Mouse (Mus musculus) hindbrain, embryonic 11.5 days (tissue): Measurements from ENCODE around the gene Racgap1. TPM values are rescaled to one million over a fixed set of nuclear protein-coding genes. Genes with fewer than 3 reads are reported as not detected.

ENCODE experiments used
- ATAC-seq: fragments of 200-750 bp; cut with Nextera tagmentation; 2 replicates; pipeline ENCODE4 v1.8.0; 2017; ENCODE audit warnings: mild to moderate bottlenecking, moderate TSS enrichment, moderate library complexity; ENCODE audit not compliant: low FRiP score
- DNase-seq: peaks from one replicate; pipeline ENCODE4 v3.0.0-alpha.2; 2015; ENCODE audit warnings: low spot score
- H3K27ac ChIP-seq: fragments of 300-500 bp; sonication (generic); 2 replicates; pipeline ENCODE4 v1.5.1; 2014; ENCODE audit warnings: mild to moderate bottlenecking, low read depth, low read length
- H3K27me3 ChIP-seq: fragments of 300-500 bp; sonication (generic); 2 replicates; pipeline ENCODE4 v1.6.1; 2014; ENCODE audit warnings: mild to moderate bottlenecking, low read length, moderate library complexity, mixed read lengths; ENCODE audit not compliant: control insufficient read depth, insufficient read depth
- H3K36me3 ChIP-seq: fragments of 300-500 bp; sonication (generic); 2 replicates; pipeline ENCODE4 v1.6.1; 2014; ENCODE audit warnings: mild to moderate bottlenecking, low read length, moderate library complexity, mixed read lengths; ENCODE audit not compliant: control insufficient read depth, insufficient read depth
- H3K4me1 ChIP-seq: fragments of 300-500 bp; sonication (generic); replicated peaks from 2 replicates; pipeline ENCODE4 v1.6.1; 2014; ENCODE audit warnings: low read length, mixed read lengths; ENCODE audit not compliant: control insufficient read depth, insufficient read depth
- H3K4me2 ChIP-seq: fragments of 300-500 bp; sonication (generic); replicated peaks from 2 replicates; pipeline ENCODE4 v1.6.1; 2014; ENCODE audit warnings: mild to moderate bottlenecking, low read depth, low read length
- H3K4me3 ChIP-seq: fragments of 300-500 bp; sonication (generic); 2 replicates; pipeline ENCODE4 v1.5.1; 2014; ENCODE audit warnings: low read depth, low read length
- H3K9ac ChIP-seq: fragments of 300-500 bp; sonication (generic); 2 replicates; pipeline ENCODE4 v1.6.1; 2014; ENCODE audit warnings: low read depth, low read length
- H3K9me3 ChIP-seq: fragments of 300-500 bp; sonication (generic); 2 replicates; pipeline ENCODE4 v1.6.1; 2016; ENCODE audit warnings: low read length; ENCODE audit not compliant: control insufficient read depth
- WGBS: fragments of 180-500 bp; shearing (Covaris S2); extraction: QIAGEN DNeasy Blood & Tissue Kit; methylation state at CpG from one replicate; pipeline ENCODE4 v1.1.7; 2014; 5-methylcytosine and 5-hydroxymethylcytosine counted together
- polyA plus RNA-seq: library from polyadenylated mRNA; unstranded; fragments of >200 nt; fragmentation: Nextera tagmentation; extraction: Ambion mirVana; gene quantifications from 2 replicates; pipeline ENCODE4 v1.2.1, GENCODE M21; 2014

Gene Racgap1
- polyA plus RNA-seq, 1 experiment from 2014 or later: 161 TPM

DNA sequence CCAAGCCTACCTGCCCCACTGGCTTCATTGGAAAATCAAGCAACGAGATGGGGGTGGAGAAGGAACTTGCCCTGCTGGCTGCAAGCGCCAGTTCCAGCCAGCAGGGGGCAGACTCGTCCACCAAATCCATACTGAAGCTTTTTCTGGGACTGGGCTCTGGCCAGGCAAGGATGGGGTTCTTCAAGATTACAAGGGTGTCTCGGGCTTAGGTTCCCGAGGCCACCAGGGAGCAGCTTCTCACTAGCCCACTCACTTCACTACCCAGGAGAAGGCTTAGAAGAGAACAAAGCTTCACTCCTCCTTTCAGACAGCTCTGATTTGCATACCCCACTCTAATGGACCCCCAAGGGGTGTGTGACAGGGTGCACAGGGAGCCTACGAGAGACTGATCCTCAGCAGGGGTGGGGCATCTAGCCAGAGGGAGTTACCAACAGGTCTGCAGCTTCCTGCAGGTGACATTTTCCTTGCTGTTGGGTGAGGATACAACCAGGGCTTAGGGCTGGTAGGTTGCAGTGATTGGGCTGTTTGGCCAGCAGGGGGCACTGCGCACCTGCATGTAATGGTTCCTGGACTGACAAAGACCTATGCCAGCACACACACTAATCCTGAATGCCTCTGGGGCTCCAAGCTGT is 55.3 kb downstream of the Racgap1 start:
- peak overlapping the region; percentile 30; the same call in 1 of the 2 replicates for H3K27ac ChIP-seq
- DNase-seq (peak; percentile 93), ATAC-seq (peak; percentile 77)
- peaks cover 10% of the 10 kb centered on the region for H3K4me1 ChIP-seq
- no peaks in the 10 kb centered on the region for H3K9me3 ChIP-seq
- no peak overlapping the region for H3K9ac ChIP-seq
- peaks cover 33% of the 10 kb centered on the region for H3K27me3 ChIP-seq
- H3K36me3 ChIP-seq: no peaks in the 10 kb centered on the region
- 0% methylated on average over 7 of the region's 7 CpGs for WGBS
- no peak overlapping the region for H3K4me2 ChIP-seq
- H3K4me3 ChIP-seq: no peak overlapping the region

DNA sequence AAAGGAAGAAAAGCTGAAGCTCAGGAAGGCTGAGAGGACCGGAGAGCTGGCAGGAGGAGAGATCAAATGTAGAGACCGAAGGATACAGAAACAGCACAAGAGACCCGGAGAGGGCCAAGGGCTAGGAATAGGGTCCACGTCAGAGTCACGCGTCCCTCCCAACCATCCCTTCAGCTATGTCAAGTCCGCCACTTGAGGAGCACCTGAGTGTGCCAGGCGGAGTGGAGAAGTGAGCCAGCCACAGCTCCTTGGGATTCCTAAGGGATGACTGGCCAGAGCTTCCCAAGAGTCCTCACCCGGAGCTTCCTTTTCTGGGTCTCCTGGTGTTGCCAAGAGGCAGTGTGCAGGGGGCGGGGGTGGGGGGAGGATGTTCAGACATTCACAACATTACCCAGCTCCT is 56.5 kb downstream of the Racgap1 start:
- Histone ChIP-seq H3K4me1 (peaks cover 6% of the 10 kb centered on the region), H3K4me3 (no peak overlapping the region), H3K27ac (no peak overlapping the region), H3K27me3 (peaks cover 46% of the 10 kb centered on the region), H3K9ac (no peak overlapping the region), H3K9me3 (no peaks in the 10 kb centered on the region), H3K4me2 (no peak overlapping the region), H3K36me3 (no peaks in the 10 kb centered on the region)
- WGBS: 87% methylated on average over 10 of the region's 10 CpGs
- DNase-seq (no peak), ATAC-seq (no peak)

DNA sequence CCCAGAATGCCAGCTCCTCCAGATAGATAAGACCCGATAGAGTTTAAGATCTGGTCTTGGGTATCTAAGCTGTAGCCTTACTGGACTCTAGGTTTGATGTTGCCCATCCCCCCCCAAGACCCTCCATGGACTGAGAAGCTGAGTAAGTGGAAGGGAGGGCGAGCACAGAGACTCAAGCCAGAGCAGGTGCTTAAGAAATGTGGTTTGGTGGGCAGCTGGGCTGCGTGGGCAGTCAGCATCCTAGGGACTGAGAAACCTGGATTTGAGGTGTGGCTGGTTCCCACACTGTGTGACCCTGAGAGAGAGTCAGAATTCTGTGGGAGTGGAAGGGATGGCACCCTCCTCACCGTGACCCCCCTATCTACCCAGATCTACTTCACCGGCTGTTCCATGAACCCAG is 58.6 kb downstream of the Racgap1 start:
- no peak for ATAC-seq
- H3K9ac ChIP-seq: no peak overlapping the region
- no peak overlapping the region for H3K4me3 ChIP-seq
- no peak overlapping the region for H3K4me2 ChIP-seq
- WGBS: 86% methylated on average over 5 of the region's 5 CpGs
- no peak overlapping the region for H3K27ac ChIP-seq
- H3K9me3 ChIP-seq: no peaks in the 10 kb centered on the region
- peaks cover 65% of the 10 kb centered on the region for H3K27me3 ChIP-seq
- no peak for DNase-seq
- H3K36me3 ChIP-seq: no peaks in the 10 kb centered on the region
- H3K4me1 ChIP-seq: peaks cover 2% of the 10 kb centered on the region

DNA sequence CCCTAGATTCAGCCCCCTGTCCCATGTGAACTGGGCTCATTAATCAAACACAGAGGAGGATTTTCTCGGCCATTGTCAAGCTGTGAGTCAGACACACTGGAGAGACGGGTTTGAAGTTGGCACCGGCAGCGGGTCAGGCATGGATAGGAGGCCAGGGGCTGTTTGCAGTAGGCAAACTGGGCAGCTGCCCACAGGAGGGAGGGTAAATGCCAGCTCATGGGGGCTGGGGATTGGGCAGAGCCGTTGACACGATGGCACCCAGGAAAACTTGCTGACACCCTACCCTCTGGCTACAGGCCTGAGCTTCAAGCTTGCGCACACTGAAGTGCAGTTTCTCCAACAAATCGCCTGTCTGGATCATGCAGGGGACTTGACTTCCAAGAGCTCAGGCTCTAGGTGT is 59.3 kb downstream of the Racgap1 start:
- Histone ChIP-seq H3K9me3 (no peaks in the 10 kb centered on the region), H3K36me3 (no peaks in the 10 kb centered on the region), H3K4me2 (no peak overlapping the region), H3K27me3 (peaks cover 65% of the 10 kb centered on the region), H3K27ac (no peak overlapping the region), H3K4me1 (no peaks in the 10 kb centered on the region; the same call in none of the 2 replicates), H3K4me3 (no peak overlapping the region), H3K9ac (no peak overlapping the region)
- no peak for DNase-seq
- ATAC-seq: no peak
- 70% methylated on average over 8 of the region's 8 CpGs for WGBS

DNA sequence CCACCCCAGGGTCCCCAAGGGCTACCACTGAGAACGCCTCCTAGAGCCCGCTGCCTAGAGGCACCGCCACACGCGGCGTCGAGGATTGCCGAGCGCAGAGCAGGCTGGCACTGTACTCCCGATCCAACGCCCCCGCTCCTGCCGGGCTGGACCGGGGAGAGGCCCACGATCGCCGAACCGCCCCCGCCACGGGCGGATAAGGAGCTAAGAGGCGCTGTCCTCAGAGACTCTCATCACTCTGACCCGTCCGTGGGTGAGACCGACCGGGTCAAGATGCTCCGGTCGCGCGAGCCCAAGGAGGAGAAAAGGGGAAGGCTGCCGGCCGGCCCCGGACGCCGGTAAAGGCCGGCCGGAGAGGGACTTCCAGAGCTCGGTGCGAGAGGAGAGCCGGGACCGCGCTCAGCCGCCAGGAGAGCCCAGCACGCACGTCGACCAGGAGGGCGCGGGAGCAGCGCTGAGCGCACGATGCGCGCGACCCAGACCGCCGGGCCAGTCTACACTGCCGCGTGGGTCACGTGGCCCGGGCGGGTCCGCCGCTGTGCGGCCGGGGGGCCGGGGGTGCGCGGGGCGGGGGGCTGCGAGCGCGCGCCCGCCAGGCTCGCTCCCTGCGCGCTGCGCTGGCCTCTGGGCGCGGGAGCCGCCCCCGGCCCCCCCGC is 60.9 kb downstream of the Racgap1 start, which contains the start of gene Aqp5:
TSS of gene Aqp5 (plus strand) at position 354 of the 656 bp plus-strand sequence.
- peak; percentile 74 for ATAC-seq
- Histone ChIP-seq H3K4me1 (no peaks in the 10 kb centered on the region; the same call in none of the 2 replicates), H3K27me3 (peaks cover 78% of the 10 kb centered on the region), H3K4me2 (peak within 1 kb of the TSS; percentile 44), H3K9ac (peak within 1 kb of the TSS; percentile 31; the same call in 1 of the 2 replicates), H3K4me3 (peak within 1 kb of the TSS; percentile 29), H3K9me3 (no peaks in the 10 kb centered on the region), H3K27ac (no peak within 1 kb of the TSS), H3K36me3 (no peaks in the 10 kb centered on the region)
- 2% methylated on average over 41 of the region's 83 CpGs for WGBS
- DNase-seq: peak; percentile 55

DNA sequence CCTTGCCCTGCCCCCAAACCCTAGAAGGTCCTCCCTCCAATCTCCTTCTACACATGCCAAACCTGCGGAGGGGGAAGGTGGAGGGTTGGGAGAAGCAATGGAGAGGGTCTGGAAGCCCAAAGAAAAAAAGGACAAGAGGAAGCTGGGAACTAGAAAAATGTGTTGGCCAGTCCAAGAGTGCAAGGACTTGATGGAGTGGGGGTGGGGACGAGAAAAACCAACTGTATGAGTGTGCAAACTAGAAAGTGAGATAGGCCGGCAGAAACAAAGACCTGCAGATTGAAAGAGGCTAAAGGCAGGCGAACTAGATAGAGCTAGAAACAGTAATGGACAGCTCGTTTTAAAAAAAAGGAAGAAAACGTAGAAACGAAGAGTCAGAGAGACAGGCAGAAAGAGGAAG is 61.8 kb downstream of the Racgap1 start:
- H3K27ac ChIP-seq: no peak overlapping the region
- no peak overlapping the region for H3K4me3 ChIP-seq
- WGBS: 18% methylated on average over 7 of the region's 7 CpGs
- DNase-seq (no peak), ATAC-seq (no peak)
- no peaks in the 10 kb centered on the region for H3K36me3 ChIP-seq
- H3K9ac ChIP-seq: no peak overlapping the region
- peaks cover 80% of the 10 kb centered on the region for H3K27me3 ChIP-seq
- H3K4me2 ChIP-seq: no peak overlapping the region
- no peaks in the 10 kb centered on the region for H3K9me3 ChIP-seq
- peaks cover 4% of the 10 kb centered on the region for H3K4me1 ChIP-seq

DNA sequence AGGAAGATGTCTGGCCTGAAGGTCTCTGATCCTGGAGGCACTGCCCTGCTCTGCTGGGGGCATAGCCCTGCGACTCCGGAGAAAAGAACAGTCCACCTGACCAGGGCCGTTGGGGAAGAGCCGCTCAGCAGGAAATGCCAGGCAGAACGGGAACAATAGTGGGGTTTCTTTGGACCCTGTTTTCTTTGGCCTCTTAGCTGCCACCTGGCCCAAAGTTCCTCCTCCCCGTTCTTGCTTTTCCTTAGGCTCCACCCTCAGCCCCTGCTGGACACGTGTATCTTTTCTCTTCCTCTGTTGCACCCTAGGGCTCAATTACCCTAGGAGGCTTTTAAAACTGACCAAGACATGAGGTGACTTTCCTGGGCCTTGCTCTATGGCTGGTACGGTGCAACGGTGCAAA is 62.2 kb downstream of the Racgap1 start:
- Histone ChIP-seq H3K27me3 (peaks cover 82% of the 10 kb centered on the region), H3K4me3 (no peak overlapping the region), H3K9me3 (no peaks in the 10 kb centered on the region), H3K4me1 (peaks cover 6% of the 10 kb centered on the region), H3K36me3 (no peaks in the 10 kb centered on the region), H3K9ac (no peak overlapping the region), H3K4me2 (no peak overlapping the region), H3K27ac (no peak overlapping the region)
- 2% methylated on average over 9 of the region's 9 CpGs for WGBS
- DNase-seq: no peak
- ATAC-seq: no peak

DNA sequence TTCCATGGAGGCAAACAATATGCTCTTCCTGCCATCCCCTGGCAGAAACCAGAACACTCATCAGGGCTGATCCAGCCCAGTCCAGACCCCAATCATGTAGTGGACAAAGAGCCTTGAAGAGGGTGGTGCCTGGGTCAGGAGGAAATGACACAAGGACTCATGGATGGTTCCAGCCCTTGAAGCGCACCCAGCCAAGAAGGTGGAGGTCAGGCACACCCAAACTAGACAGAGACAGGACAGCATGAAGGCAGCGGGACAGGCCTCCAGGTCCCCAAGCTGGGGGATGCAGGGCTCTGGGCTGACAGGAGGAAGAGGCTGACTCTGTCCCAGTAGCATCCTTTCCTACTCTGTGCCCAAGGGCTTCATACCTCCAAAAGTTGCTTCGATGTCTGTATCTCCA is 64.9 kb downstream of the Racgap1 start:
- peaks cover 10% of the 10 kb centered on the region for H3K4me1 ChIP-seq
- H3K9me3 ChIP-seq: no peaks in the 10 kb centered on the region
- H3K4me3 ChIP-seq: no peak overlapping the region
- WGBS: 81% methylated on average over 3 of the region's 3 CpGs
- H3K4me2 ChIP-seq: no peak overlapping the region
- no peak for ATAC-seq
- H3K36me3 ChIP-seq: no peaks in the 10 kb centered on the region
- no peak overlapping the region for H3K9ac ChIP-seq
- no peak for DNase-seq
- no peak overlapping the region for H3K27ac ChIP-seq
- peaks cover 86% of the 10 kb centered on the region for H3K27me3 ChIP-seq

DNA sequence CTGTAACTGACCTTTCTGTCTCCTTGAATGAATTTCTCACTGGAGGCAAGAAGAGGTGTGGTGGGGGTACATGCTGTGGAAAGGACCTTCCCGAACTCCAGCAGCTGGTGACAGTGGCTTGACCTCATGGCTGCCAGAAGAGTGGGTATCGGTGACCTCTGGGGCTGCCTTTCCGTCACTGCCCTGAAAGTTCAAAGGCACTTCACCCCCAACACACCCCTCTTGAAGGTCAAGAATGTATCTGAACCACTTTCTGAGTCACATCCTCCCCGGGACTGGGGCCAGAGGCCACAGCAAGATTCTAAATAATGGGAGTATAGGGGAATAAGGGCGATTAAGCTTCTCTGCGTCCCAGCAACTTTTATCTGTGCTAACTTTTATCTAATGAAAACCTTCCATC is 65.7 kb downstream of the Racgap1 start:
- no peak overlapping the region for H3K27ac ChIP-seq
- no peak overlapping the region for H3K4me2 ChIP-seq
- ATAC-seq (no peak), DNase-seq (no peak)
- no peak overlapping the region for H3K4me3 ChIP-seq
- H3K4me1 ChIP-seq: peaks cover 10% of the 10 kb centered on the region
- WGBS: 61% methylated on average over 6 of the region's 6 CpGs
- peaks cover 78% of the 10 kb centered on the region for H3K27me3 ChIP-seq
- no peak overlapping the region for H3K9ac ChIP-seq
- H3K9me3 ChIP-seq: no peaks in the 10 kb centered on the region
- H3K36me3 ChIP-seq: no peaks in the 10 kb centered on the region
